Comparison of ENCODE assay signal across 21 mouse cellular contexts in the genomic region with DNA sequence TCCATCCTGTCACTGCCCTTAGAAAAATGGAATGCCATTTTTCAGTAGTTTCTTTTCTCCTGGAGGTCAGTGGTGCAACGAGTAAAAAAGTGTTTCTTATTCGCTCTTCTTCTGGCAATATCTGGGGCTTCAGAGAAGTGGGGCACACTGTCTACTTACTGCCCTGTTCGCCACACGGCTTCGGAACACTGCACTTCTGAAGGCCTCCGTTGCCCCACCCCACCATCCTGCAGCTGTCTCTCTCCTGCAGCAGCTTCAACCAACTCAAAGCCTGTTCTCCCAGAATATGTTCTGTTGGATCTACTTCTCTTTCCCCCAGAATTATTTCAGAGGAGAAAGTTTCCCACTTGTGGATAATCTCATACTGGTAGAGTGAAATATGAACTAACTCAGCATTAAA. TPM values are rescaled to one million over a fixed set of nuclear protein-coding genes. Genes with fewer than 3 reads are reported as not detected.
DNase-seq lines count a peak whose midpoint lies in the region; ATAC-seq and TF ChIP-seq lines count a peak whose summit lies in the region.
"Had no signal": no experiment of that assay in that cellular context is flagged by ENCODE, and none has a peak within 500 bp of the region (broad histone marks: within the 10 kb centered on the region; RNA-seq: fewer than 3 reads in every experiment).

No protein-coding gene starts in this region.

- peak overlapping the region; percentile 29; the same call in 1 of the 2 replicates for H3K27ac ChIP-seq in layer of hippocampus, adult 2 months
- H3K27ac ChIP-seq in midbrain, embryonic 13.5 days, result peak overlapping the region; percentile 59
- peak overlapping the region; percentile 34; the same call in 1 of the 2 replicates for H3K27ac ChIP-seq in midbrain, embryonic 16.5 days (ENCODE audit: low read length)
- no peak overlapping the region for H3K27ac ChIP-seq in hindbrain, embryonic 11.5 days (ENCODE audit: low read depth, low read length)
- H3K27ac ChIP-seq: embryonic facial prominence, embryonic 13.5 days; heart, embryonic 15.5 days; hindbrain, embryonic 12.5 days had no signal

- H3K4me3 ChIP-seq in layer of hippocampus, adult 2 months, result no peak overlapping the region
- no peak overlapping the region for H3K4me3 ChIP-seq in midbrain, embryonic 13.5 days (replicated peaks)
- H3K4me3 ChIP-seq in midbrain, embryonic 16.5 days (ENCODE audit: low read depth, low read length), result no peak overlapping the region
- H3K4me3 ChIP-seq in hindbrain, embryonic 11.5 days (ENCODE audit: low read depth, low read length), result no peak overlapping the region
- H3K4me3 ChIP-seq: embryonic facial prominence, embryonic 13.5 days; heart, embryonic 15.5 days; hindbrain, embryonic 12.5 days had no signal

- H3K4me1 ChIP-seq in midbrain, embryonic 13.5 days (replicated peaks), result peaks cover 62% of the 10 kb centered on the region
- peaks cover 32% of the 10 kb centered on the region for H3K4me1 ChIP-seq in midbrain, embryonic 16.5 days (ENCODE audit: control insufficient read depth, insufficient read depth, low read length)
- no peaks in the 10 kb centered on the region for H3K4me1 ChIP-seq in hindbrain, embryonic 11.5 days (replicated peaks; ENCODE audit: control insufficient read depth, insufficient read depth, low read length)

- no peaks in the 10 kb centered on the region for H3K27me3 ChIP-seq in midbrain, embryonic 13.5 days
- H3K27me3 ChIP-seq in midbrain, embryonic 16.5 days (ENCODE audit: control insufficient read depth, insufficient read depth, low read depth, low read length), result no peaks in the 10 kb centered on the region
- H3K27me3 ChIP-seq in hindbrain, embryonic 11.5 days (ENCODE audit: control insufficient read depth, insufficient read depth, low read length), result no peaks in the 10 kb centered on the region
- H3K27me3 ChIP-seq: embryonic facial prominence, embryonic 13.5 days; heart, embryonic 15.5 days; hindbrain, embryonic 12.5 days had no signal

- H3K9me3 ChIP-seq in midbrain, embryonic 13.5 days, result no peaks in the 10 kb centered on the region
- H3K9me3 ChIP-seq in midbrain, embryonic 16.5 days (replicated peaks; ENCODE audit: control insufficient read depth, low read length, poor library complexity, severe bottlenecking), result no peaks in the 10 kb centered on the region; the same call in 1 of the 2 replicates
- H3K9me3 ChIP-seq in hindbrain, embryonic 11.5 days (ENCODE audit: control insufficient read depth, low read length), result no peaks in the 10 kb centered on the region
- H3K9me3 ChIP-seq: embryonic facial prominence, embryonic 13.5 days; heart, embryonic 15.5 days had no signal

- H3K9ac ChIP-seq in midbrain, embryonic 13.5 days (replicated peaks), result no peak overlapping the region
- H3K9ac ChIP-seq in midbrain, embryonic 16.5 days (ENCODE audit: low read depth, low read length), result no peak overlapping the region
- H3K9ac ChIP-seq in hindbrain, embryonic 11.5 days (ENCODE audit: low read depth, low read length), result no peak overlapping the region
- H3K9ac ChIP-seq: embryonic facial prominence, embryonic 13.5 days; heart, embryonic 15.5 days; hindbrain, embryonic 12.5 days had no signal

- H3K4me2 ChIP-seq in midbrain, embryonic 13.5 days (replicated peaks), result no peak overlapping the region
- H3K4me2 ChIP-seq in midbrain, embryonic 16.5 days (ENCODE audit: low read length), result no peak overlapping the region
- H3K4me2 ChIP-seq in hindbrain, embryonic 11.5 days (replicated peaks; ENCODE audit: low read depth, low read length), result no peak overlapping the region
- H3K4me2 ChIP-seq: embryonic facial prominence, embryonic 13.5 days; heart, embryonic 11.5 days; heart, embryonic 15.5 days; hindbrain, embryonic 12.5 days had no signal

- ATAC-seq in frontal cortex, adult (ENCODE audit: low TSS enrichment), result peak; percentile 56; the same call in 1 of the 2 replicates
- ATAC-seq in midbrain, embryonic 13.5 days, result no peak
- ATAC-seq in midbrain, embryonic 16.5 days, result no peak
- no peak for ATAC-seq in hindbrain, embryonic 11.5 days (ENCODE audit: low FRiP score)
- ATAC-seq: hindbrain, embryonic 16.5 days; inflammation-experienced regulatory T-cells, adult 6 months had no signal

- H3K36me3 ChIP-seq in midbrain, embryonic 13.5 days, result peaks cover 16% of the 10 kb centered on the region
- H3K36me3 ChIP-seq in midbrain, embryonic 16.5 days (ENCODE audit: control insufficient read depth, insufficient read depth, low read length), result peaks cover 6% of the 10 kb centered on the region; the same call in 1 of the 2 replicates
- H3K36me3 ChIP-seq in hindbrain, embryonic 11.5 days (ENCODE audit: control insufficient read depth, insufficient read depth, low read length), result no peaks in the 10 kb centered on the region
- H3K36me3 ChIP-seq: heart, embryonic 15.5 days had no signal

- 14% methylated on average over 6 of the region's 6 CpGs for WGBS in midbrain, embryonic 13.5 days
- 19% methylated on average over 6 of the region's 6 CpGs for WGBS in midbrain, embryonic 16.5 days
- WGBS in hindbrain, embryonic 11.5 days, result 79% methylated on average over 6 of the region's 6 CpGs

- TF ChIP-seq CTCF in layer of hippocampus, adult 2 months (conservative IDR thresholded peaks at IDR 0.05), result no peak

- no peak for DNase-seq in frontal cortex, adult 2 months (ENCODE audit: extremely low spot score in 1 of 2, low spot score in 1 of 2)
- no peak for DNase-seq in layer of hippocampus, adult 2 months (ENCODE audit: low spot score in 2 of 2)
- no peak for DNase-seq in layer of hippocampus, adult 8-10 months (ENCODE audit: low spot score in 2 of 2)
- no peak for DNase-seq in gastrocnemius, postnatal 36 days
- DNase-seq in hindbrain, embryonic 11.5 days (ENCODE audit: low spot score), result no peak
- DNase-seq: adrenal gland, adult 2 months; adrenal gland, postnatal 25 days; cerebellum, adult 18-20 months; cerebellum, adult 9-11 months; cerebellum, postnatal 36 days; gastrocnemius, postnatal 10 days; heart, postnatal 36 days had no signal

- intact Hi-C loops in gastrocnemius, postnatal 36 days (cut with DNase I), result no loop called here

RNA-seq across cellular contexts. Expression of a gene that starts 52.3 kb away (rescaled TPM):
- polyA plus RNA-seq in frontal cortex, adult 2 months (2012; rRNA removed), result 70.9 and 75.4 TPM in 2 replicates
- total RNA-seq in layer of hippocampus, adult 2 months (2021), result 100 to 1,000 TPM; 285 to 305 TPM
- total RNA-seq in layer of hippocampus, adult 8-10 months (2022), result 100 to 1,000 TPM; 262 to 293 (median 273) TPM
- 367 and 370 TPM in 2 replicates for polyA plus RNA-seq in midbrain, embryonic 13.5 days (2015; fragmentation: Nextera tagmentation; extraction: Ambion mirVana)
- 479 and 480 TPM in 2 replicates for polyA plus RNA-seq in midbrain, embryonic 16.5 days (2015; fragmentation: Nextera tagmentation; extraction: Ambion mirVana)
- total RNA-seq in gastrocnemius, postnatal 36 days (2021), result 1 to 10 TPM; 2.3 to 4.1 TPM
- 164 and 201 TPM in 2 replicates for polyA plus RNA-seq in hindbrain, embryonic 11.5 days (2014; fragmentation: Nextera tagmentation; extraction: Ambion mirVana)
